Mouse (Mus musculus): ENCODE data around the gene Prps1l1. TPM values are rescaled to one million over a fixed set of nuclear protein-coding genes. Genes with fewer than 3 reads are reported as not detected.

Prps1l1 gene
- total RNA-seq, 1 experiment from 2014 or later = not detected

DNA sequence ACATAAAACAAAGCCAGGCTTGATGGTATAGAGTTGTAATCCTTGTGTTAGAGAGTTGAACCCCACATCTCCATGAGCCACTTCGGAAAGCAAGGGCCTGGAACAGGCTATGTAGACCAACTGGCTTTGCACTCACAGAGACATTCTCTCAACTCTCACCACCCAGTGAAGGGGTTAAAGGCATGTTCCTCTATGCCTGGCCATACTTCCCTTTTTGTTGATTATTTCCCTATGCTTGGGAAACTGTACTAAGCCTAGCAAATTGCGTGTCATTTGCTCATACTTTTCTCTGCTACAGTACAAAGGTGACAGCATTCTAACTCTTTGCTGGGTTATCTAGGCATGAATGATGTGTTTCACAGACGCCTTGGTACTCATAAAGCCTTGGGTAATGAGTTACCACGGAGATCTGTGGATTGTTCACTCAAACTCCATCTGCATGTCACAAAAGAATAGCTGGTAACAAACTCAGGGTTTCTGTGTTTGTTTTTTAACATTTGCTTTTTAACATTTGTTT, 41.4 kb downstream of the Prps1l1 start:
- DNase-seq = no peak

- DNase-seq = no peak
Observed at GRCm38 (mm10) chr12:35027533-35027932, 43.0 kb downstream of the Prps1l1 start.

Other genes starting within 250 kb of the Prps1l1 start
- gene Hdac9, start 67.7 kb upstream of the Prps1l1 start, total RNA-seq (2021) = 1.6 and 3.6 TPM in 2 replicates
- 31.7 and 35.6 TPM in 2 replicates for gene Snx13, start 62.4 kb downstream of the Prps1l1 start, total RNA-seq (2021)

All from adrenal gland, postnatal 14 days (tissue).